Mouse (Mus musculus): Measurements from ENCODE around the gene Sik2.

- no peak for TF ChIP-seq CTCF (conservative IDR thresholded peaks at IDR 0.05; ENCODE audit: low read length)
- no peak for TF ChIP-seq POU5F1 (IDR thresholded peaks at IDR 0.05; ENCODE audit: borderline replicate concordance, low read length)
- TF ChIP-seq NANOG (IDR thresholded peaks at IDR 0.05; ENCODE audit: borderline replicate concordance, low read length): no peak
Observed at GRCm38 (mm10) chr9:50868182-50868581, 140.7 kb downstream of the Sik2 start.
